Mouse (Mus musculus): ENCODE data around the gene Car5a.

DNA sequence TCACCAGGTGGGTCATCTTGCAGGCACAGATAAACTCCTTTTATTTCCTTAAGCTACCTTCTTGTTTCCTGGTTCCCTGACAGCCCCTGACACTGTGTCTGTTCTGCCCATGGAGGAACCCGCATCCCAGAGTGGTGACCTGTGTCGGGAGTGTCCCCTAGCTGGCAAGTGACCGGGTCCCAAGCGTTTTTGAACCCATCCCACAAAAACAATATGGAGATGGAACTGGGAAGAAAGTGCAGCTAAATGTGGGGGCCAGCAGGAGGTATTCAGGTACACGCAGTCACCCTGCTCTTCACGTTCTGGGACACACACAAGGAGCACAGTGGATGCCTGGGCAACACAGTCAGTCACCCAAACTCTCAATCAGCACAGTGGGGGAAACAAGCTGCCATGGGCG, 1.6 kb upstream of the Car5a start:
- TF ChIP-seq CTCF (IDR thresholded peaks at IDR 0.05; ENCODE audit: control insufficient read depth, insufficient read depth, insufficient read length): no peak
- TF ChIP-seq MYOG (IDR thresholded peaks at IDR 0.05; ENCODE audit: control insufficient read depth, extremely low read depth, insufficient read length): no peak
- TF ChIP-seq USF1 (IDR thresholded peaks at IDR 0.05; ENCODE audit: low read depth): no peak
